Mouse (Mus musculus) layer of hippocampus, adult 11-12 months (tissue): ENCODE results near the gene D630045J12Rik.

Experiments used
- DNase-seq: peaks from one replicate; pipeline ENCODE4 v3.0.0; 2022; ENCODE audit warnings: low spot score

Gene D630045J12Rik

GRCm38 (mm10) chr6:38134806-38135559 is 118.8 kb downstream of the D630045J12Rik start:
- peak; percentile 74 for DNase-seq

GRCm38 (mm10) chr6:38131801-38132231 is 122.0 kb downstream of the D630045J12Rik start:
- no peak for DNase-seq

DNA sequence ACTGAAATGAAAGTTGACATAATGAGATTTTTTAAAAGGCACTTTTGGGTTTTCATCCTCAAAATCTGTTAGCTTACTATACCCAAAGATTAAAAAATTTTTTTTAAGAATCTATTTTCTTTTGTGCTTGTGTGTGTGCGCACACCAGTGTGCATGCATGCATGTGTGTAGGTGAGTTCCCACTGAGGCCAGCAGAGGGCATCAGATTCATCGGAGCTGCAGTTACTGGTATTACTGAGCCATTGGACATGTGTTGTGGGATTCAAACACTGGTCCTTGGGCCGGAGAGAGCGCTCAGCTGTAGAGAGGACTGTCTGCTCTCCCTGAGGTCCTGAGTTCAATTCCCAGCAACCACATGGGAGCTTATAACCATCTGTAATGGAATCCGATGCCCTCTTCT is 123.9 kb downstream of the D630045J12Rik start:
- no peak for DNase-seq

DNA sequence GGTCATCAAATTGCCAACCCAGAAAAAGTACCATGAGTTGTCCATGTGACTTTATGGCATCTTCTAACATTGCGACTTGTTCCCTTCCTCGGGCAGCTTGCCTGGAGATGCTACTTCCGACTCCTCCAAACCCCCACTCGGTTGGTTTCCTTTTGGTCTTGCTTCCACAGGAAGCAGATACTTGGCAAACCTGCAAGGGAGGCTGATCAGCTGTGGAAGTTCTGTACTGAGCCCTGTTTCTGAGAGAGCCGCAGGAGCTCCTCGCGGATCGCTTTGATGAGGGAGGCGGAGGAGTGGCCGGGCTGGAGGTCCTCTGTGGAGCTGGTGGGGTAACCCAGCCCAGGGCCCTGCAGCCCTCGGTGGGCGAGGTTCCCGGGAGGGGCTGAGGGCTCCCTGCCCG is 125.7 kb downstream of the D630045J12Rik start:
- peak; percentile 39 for DNase-seq

GRCm38 (mm10) chr6:38125462-38125861 is 128.3 kb downstream of the D630045J12Rik start:
- DNase-seq = no peak

- DNase-seq = no peak
Measured at GRCm38 (mm10) chr6:38124882-38125281, 128.9 kb downstream of the D630045J12Rik start.

DNA sequence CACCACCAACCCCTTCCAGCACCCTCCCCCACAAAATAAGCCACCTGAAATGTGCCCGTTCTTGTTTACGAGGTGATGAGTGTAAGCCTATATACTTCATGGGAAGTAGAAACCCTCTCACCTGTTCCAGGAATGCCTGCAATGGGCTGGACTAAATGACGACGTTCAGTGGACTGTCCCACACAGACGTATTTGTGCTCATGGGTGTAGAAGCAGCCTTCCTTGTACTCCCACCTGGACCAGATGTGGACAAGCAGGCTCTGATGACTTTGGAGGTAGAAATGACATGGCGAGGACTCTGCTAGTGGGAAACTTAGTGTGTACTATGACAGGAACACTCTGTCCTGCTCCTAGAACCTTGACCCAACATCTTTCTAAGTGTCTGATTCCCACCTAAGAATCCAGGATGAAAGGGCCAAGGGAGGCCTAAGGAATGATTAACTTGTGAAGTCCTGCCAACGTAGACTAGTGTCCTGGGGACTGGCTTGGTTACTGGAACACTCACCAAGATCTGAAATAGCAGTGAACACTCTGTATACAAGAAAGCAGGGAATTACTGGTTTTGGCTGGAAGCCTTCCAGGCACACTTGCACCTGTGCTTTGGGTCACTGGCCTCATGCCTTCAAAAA is 129.5 kb downstream of the D630045J12Rik start, which contains the start of gene Atp6v0a4:
TSS of gene Atp6v0a4 (minus strand) at position 380 of the 629 bp plus-strand sequence.
- no peak for DNase-seq

- no peak for DNase-seq
Measured at GRCm38 (mm10) chr6:38123471-38124206, 130.2 kb downstream of the D630045J12Rik start.

DNA sequence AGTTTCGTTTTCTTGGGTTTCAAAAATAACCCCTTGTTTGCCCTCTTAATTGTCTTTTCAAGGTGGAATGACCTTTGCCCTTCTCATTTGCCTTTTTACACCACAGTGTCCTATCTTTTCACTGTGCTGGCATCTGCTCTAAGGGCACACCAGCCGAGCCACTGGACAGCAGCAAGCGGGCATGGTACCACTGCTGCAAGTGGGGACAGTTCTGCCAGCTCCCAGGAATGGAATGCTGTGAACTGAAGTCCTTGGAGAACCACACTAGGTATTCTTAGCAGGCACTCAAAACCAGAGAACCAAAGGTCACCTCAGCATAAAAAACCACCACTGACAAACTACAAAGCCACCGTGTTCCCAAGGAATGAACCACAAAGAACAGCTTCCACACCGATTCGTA is 131.0 kb downstream of the D630045J12Rik start:
- DNase-seq = no peak

- no peak for DNase-seq
Measured at GRCm38 (mm10) chr6:38121843-38122242, 132.0 kb downstream of the D630045J12Rik start.

- no peak for DNase-seq
Measured at GRCm38 (mm10) chr6:38120681-38121371, 133.0 kb downstream of the D630045J12Rik start.

DNA sequence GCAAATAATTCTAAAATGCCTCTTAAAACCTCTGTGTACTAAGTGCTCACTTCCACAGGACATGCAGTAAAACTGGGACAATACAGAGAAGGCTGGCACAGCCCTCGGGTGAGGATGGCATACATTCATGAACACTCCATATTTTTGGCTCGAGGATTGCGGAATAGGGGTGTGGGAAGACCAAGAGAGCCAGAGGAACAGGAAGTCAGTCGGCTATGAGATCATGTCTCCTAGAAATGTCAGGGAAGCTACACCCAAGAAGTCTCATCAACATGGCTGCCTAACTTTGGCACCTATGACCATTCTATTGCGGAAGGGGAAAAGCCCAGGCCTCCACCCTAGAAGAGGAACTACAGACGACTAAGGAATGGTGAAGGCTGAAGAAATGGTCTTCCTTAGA is 135.5 kb downstream of the D630045J12Rik start:
- no peak for DNase-seq

DNA sequence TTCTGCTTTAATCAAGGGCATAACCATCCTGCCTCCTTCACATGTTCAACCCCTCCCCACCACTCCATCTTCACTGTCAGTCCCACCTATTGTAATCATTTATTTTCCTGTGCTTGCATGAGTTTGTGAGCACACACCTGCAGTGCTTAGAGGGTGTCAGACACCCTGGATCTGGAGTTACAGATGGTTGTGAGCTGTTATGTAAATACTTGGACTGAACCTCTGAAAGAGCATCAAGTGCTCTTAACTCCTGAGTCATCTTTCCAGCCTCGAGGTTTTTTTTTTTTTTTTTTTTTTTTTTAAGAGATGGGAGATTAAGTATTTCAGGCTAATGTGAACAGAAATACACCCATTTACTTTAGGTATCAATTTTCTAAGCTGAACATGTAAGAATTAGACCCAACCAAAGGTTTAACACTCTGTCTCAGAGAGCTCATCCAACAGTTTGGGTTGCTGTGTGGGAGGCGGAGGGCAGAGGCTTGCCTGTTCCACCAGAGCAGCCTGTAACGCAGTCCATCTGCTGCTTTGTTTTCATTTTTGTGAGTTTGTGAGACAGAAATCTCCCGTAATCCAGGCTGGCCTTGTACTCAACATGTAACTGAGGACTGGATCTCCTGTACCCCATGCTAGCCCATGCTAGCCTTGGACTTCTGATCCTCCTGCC is 137.6 kb downstream of the D630045J12Rik start:
- DNase-seq = peak; percentile 72

- no peak for DNase-seq
Measured at GRCm38 (mm10) chr6:38110859-38111258, 142.9 kb downstream of the D630045J12Rik start.

DNA sequence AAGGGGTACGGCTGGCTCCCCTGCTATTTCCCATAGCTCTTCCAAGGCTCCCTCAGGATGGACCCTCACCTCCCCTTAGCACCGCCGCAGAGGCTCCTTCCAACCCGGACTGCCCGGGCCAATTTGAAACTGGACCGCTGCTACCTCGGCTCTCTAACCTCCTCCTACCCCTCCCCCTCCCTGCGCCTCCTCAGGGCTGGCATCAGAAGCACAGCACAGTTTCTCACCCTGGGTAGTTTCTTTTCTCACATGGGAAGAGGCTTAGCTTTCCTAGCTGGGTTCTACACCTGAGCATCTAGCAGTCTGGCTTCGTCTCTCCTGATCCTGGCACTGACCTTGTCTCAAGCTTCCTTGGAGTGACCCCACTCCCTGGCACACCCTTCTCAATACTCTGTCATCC is 143.9 kb downstream of the D630045J12Rik start:
- DNase-seq = no peak

DNA sequence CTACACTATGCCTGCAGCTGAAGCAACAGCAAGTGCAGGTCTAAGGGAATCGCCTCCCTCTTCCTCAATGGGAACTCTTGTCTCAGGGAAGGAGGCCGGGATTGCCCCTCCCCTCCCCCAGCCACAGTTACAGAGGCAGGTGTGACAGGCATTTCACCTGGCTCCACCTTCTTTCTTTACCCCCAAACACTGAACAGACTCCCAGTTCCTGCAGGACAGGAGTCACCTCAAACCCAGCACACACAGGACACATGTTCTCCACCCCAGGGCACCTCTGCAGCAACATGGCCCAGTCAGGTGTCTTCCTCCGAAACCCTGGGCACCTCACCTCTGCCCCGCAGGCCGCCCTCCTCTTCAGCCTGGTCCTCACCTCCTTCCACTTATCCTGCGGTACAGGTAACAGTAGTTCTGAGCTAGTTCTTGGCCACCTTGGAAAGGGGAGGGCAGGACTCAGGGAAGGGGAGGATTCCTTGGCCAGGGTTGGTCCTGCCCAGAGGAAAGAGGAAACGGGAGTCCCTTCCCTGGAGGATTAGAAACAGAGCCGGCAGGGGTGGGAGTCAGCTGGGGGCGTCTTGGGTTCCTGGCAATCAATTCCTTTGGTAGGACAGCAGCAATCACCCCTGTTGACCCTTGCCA is 144.5 kb downstream of the D630045J12Rik start, which contains the start of gene Tmem213:
TSS of gene Tmem213 (plus strand) at position 96 of the 636 bp plus-strand sequence.
- DNase-seq = no peak

GRCm38 (mm10) chr6:38108449-38108848 is 145.4 kb downstream of the D630045J12Rik start:
- no peak for DNase-seq

DNA sequence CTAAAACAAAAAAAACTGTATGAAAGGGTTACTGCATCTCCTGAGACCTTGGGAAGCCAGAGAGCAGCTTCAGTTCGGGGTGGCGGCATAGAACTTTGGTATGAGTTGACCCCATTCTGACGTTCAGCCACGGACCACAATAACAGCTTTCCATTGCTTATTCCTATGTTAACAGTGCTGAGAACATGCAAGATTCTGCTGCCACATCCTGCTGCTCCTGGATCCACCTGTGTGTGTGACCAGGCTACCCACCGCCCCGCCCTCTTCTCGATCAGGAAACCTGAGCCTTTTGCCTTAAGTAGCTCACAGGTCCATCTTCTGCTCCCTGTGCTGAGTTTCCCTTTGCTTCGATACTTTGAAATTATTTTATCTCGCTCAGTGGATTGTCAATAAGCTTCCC is 147.9 kb downstream of the D630045J12Rik start:
- no peak for DNase-seq

DNA sequence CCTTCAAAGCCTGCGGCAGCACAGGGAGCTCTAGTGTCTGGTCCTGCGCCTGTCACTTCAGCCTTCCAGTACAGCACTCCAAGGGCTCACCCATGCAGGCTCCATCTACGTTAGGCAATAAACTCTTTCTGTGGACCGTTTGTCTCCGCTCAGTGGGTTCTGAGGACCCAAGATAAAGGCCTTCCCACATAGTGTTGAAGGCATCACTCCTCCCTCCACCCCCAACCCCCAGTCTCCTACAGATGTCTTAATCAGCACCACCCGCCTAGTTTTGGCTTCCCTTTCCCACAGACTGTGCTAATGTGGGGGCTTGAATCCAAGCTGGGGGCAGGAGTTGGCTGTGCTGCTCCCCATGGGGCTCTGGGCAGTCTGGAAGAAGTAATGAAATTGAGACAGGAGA is 150.0 kb downstream of the D630045J12Rik start:
- DNase-seq = no peak

DNA sequence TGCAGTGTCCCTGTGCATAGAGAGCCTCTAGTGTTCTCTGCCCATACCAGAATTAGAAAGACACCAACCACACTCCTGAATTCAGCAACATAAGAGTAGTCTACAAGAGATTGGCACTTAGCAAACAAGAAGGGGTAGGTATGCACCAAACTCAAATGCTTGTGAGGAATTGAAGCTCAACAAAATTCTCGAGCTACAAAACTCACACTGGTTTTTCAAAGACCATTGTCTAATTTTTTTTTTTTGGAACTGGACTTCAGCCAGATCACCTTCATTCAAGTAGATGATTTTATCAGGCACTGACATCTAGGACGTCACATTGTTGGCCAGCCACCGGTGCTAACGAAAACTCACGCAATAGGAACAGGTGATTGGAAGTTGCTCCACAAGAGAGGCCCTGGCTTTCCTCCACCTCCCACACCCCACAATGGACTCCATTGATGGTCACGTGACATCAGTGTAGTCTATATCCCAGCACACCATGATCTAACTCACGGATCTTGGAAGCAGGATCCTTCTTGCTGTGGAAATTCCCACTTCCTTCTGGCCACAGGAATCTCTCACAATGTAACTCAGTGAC is 151.5 kb downstream of the D630045J12Rik start:
- DNase-seq = no peak

- DNase-seq = no peak
Measured at GRCm38 (mm10) chr6:38096961-38097370, 156.8 kb downstream of the D630045J12Rik start.
